Mouse (Mus musculus) midbrain, embryonic 15.5 days (tissue): ENCODE data around the gene Slc9a3. TPM values are rescaled to one million over a fixed set of nuclear protein-coding genes. Genes with fewer than 3 reads are reported as not detected.

ENCODE experiments used
- ATAC-seq: fragments of 200-750 bp; cut with Nextera tagmentation; replicated peaks from 2 replicates; pipeline ENCODE4 v1.8.0; 2017; ENCODE audit warnings: moderate TSS enrichment
- H3K27ac ChIP-seq: fragments of 300-500 bp; sonication (generic); 2 replicates; pipeline ENCODE4 v1.5.1; 2015; ENCODE audit warnings: mild to moderate bottlenecking, inconsistent platforms
- H3K27me3 ChIP-seq: fragments of 300-500 bp; sonication (generic); replicated peaks from 2 replicates; pipeline ENCODE4 v1.6.1; 2015; ENCODE audit warnings: inconsistent platforms
- H3K36me3 ChIP-seq: fragments of 300-500 bp; sonication (generic); replicated peaks from 2 replicates; pipeline ENCODE4 v1.6.1; 2015; ENCODE audit warnings: inconsistent platforms
- H3K4me1 ChIP-seq: fragments of 300-500 bp; sonication (generic); 2 replicates; pipeline ENCODE4 v1.6.1; 2015; ENCODE audit warnings: inconsistent platforms
- H3K4me2 ChIP-seq: fragments of 300-500 bp; sonication (generic); 2 replicates; pipeline ENCODE4 v1.6.1; 2015; ENCODE audit warnings: inconsistent platforms, mild to moderate bottlenecking, moderate library complexity
- H3K4me3 ChIP-seq: fragments of 300-500 bp; sonication (generic); 2 replicates; pipeline ENCODE4 v1.5.1; 2015; ENCODE audit warnings: mild to moderate bottlenecking, inconsistent platforms
- H3K9ac ChIP-seq: fragments of 300-500 bp; sonication (generic); 2 replicates; pipeline ENCODE4 v1.6.1; 2015; ENCODE audit warnings: mild to moderate bottlenecking, inconsistent platforms
- H3K9me3 ChIP-seq: fragments of 300-500 bp; sonication (generic); 2 replicates; pipeline ENCODE4 v1.6.1; 2016; ENCODE audit warnings: inconsistent platforms
- WGBS: fragments of 180-500 bp; shearing (Covaris S2); methylation state at CpG from one replicate; pipeline ENCODE4 v1.1.7; 2015; ENCODE audit warnings: mixed read lengths; 5-methylcytosine and 5-hydroxymethylcytosine counted together
- polyA plus RNA-seq: library from polyadenylated mRNA; unstranded; fragments of >200 nt; fragmentation: Nextera tagmentation; extraction: Ambion mirVana; gene quantifications from 2 replicates; pipeline ENCODE4 v1.2.1, GENCODE M21; 2015

Gene Slc9a3
- 0.26 TPM in 1 of 2 replicates, not detected in the other for polyA plus RNA-seq

- peaks cover 39% of the 10 kb centered on the region for H3K27me3 ChIP-seq
- ATAC-seq, result peak; percentile 80
- under 1% methylated on average over 35 of the region's 35 CpGs for WGBS
These were observed at the start of gene Slc9a3 for GRCm38 (mm10) chr13:74121141-74121602. Gene Slc9a3, plus strand, starts transcription at chr13:74121457.

GRCm38 (mm10) chr13:74071714-74072113, 49.5 kb upstream of the Slc9a3 start:
- Histone ChIP-seq H3K27ac (no peak overlapping the region), H3K4me3 (no peak overlapping the region), H3K4me1 (no peaks in the 10 kb centered on the region), H3K4me2 (no peak overlapping the region), H3K9ac (no peak overlapping the region), H3K9me3 (no peaks in the 10 kb centered on the region), H3K27me3 (no peaks in the 10 kb centered on the region), H3K36me3 (no peaks in the 10 kb centered on the region)
- WGBS, result 82% methylated on average over 3 of the region's 3 CpGs
- ATAC-seq, result no peak

More at GRCm38 (mm10) chr13:74121141-74121602, at the start of gene Slc9a3:
- Histone ChIP-seq H3K27ac (no peak within 1 kb of the TSS), H3K36me3 (no peaks in the 10 kb centered on the region), H3K4me3 (peak within 1 kb of the TSS; percentile 40), H3K9me3 (no peaks in the 10 kb centered on the region), H3K4me2 (peak within 1 kb of the TSS; percentile 67), H3K9ac (peak within 1 kb of the TSS; percentile 28), H3K4me1 (peaks cover 8% of the 10 kb centered on the region; the same call in 1 of the 2 replicates)

GRCm38 (mm10) chr13:74073369-74073768, 47.9 kb upstream of the Slc9a3 start:
- Histone ChIP-seq H3K27ac (no peak overlapping the region), H3K36me3 (no peaks in the 10 kb centered on the region), H3K4me2 (no peak overlapping the region), H3K9me3 (no peaks in the 10 kb centered on the region), H3K4me1 (no peaks in the 10 kb centered on the region), H3K27me3 (no peaks in the 10 kb centered on the region), H3K4me3 (no peak overlapping the region), H3K9ac (no peak overlapping the region)
- WGBS, result 89% methylated on average over 7 of the region's 7 CpGs
- no peak for ATAC-seq

GRCm38 (mm10) chr13:74090265-74090664, 31.0 kb upstream of the Slc9a3 start:
- Histone ChIP-seq H3K4me1 (no peaks in the 10 kb centered on the region), H3K4me2 (no peak overlapping the region), H3K9me3 (no peaks in the 10 kb centered on the region), H3K36me3 (no peaks in the 10 kb centered on the region), H3K4me3 (no peak overlapping the region), H3K27ac (no peak overlapping the region), H3K9ac (no peak overlapping the region), H3K27me3 (no peaks in the 10 kb centered on the region)
- 74% methylated on average over 3 of the region's 3 CpGs for WGBS
- no peak for ATAC-seq

GRCm38 (mm10) chr13:74095936-74096335, 25.3 kb upstream of the Slc9a3 start:
- no peak overlapping the region for H3K4me2 ChIP-seq
- H3K4me1 ChIP-seq, result no peaks in the 10 kb centered on the region
- no peak overlapping the region for H3K4me3 ChIP-seq
- H3K27me3 ChIP-seq, result no peaks in the 10 kb centered on the region
- H3K9ac ChIP-seq, result no peak overlapping the region
- no peak for ATAC-seq
- H3K9me3 ChIP-seq, result no peaks in the 10 kb centered on the region
- no peak overlapping the region for H3K27ac ChIP-seq
- H3K36me3 ChIP-seq, result no peaks in the 10 kb centered on the region
- WGBS, result 63% methylated on average over 2 of the region's 2 CpGs

- Histone ChIP-seq H3K27me3 (no peaks in the 10 kb centered on the region), H3K4me2 (no peak overlapping the region), H3K4me1 (no peaks in the 10 kb centered on the region), H3K36me3 (no peaks in the 10 kb centered on the region), H3K27ac (no peak overlapping the region), H3K9me3 (no peaks in the 10 kb centered on the region), H3K4me3 (no peak overlapping the region), H3K9ac (no peak overlapping the region)
- ATAC-seq, result peak; percentile 83; the same call in 1 of the 2 replicates
- 35% methylated on average over 2 of the region's 2 CpGs for WGBS
These were observed 24.4 kb upstream of the Slc9a3 start for GRCm38 (mm10) chr13:74096715-74097363.

- no peak overlapping the region for H3K27ac ChIP-seq
- 85% methylated on average over 6 of the region's 6 CpGs for WGBS
- H3K4me3 ChIP-seq, result no peak overlapping the region
- no peaks in the 10 kb centered on the region for H3K27me3 ChIP-seq
- no peak overlapping the region for H3K4me2 ChIP-seq
- no peak overlapping the region for H3K9ac ChIP-seq
- H3K4me1 ChIP-seq, result no peaks in the 10 kb centered on the region
- H3K36me3 ChIP-seq, result no peaks in the 10 kb centered on the region
- H3K9me3 ChIP-seq, result no peaks in the 10 kb centered on the region
- ATAC-seq, result no peak
These were observed 22.3 kb upstream of the Slc9a3 start for GRCm38 (mm10) chr13:74098913-74099312.

- Histone ChIP-seq H3K27me3 (no peaks in the 10 kb centered on the region), H3K36me3 (no peaks in the 10 kb centered on the region), H3K4me1 (no peaks in the 10 kb centered on the region), H3K4me3 (no peak overlapping the region), H3K4me2 (no peak overlapping the region), H3K27ac (no peak overlapping the region), H3K9me3 (no peaks in the 10 kb centered on the region), H3K9ac (no peak overlapping the region)
- 81% methylated on average over 8 of the region's 8 CpGs for WGBS
- ATAC-seq, result no peak
These were observed 19.0 kb upstream of the Slc9a3 start for GRCm38 (mm10) chr13:74102108-74102830.

GRCm38 (mm10) chr13:74102831-74103582, 18.2 kb upstream of the Slc9a3 start:
- WGBS, result 82% methylated on average over 4 of the region's 4 CpGs
- no peak for ATAC-seq
- Histone ChIP-seq H3K27me3 (no peaks in the 10 kb centered on the region), H3K4me1 (no peaks in the 10 kb centered on the region), H3K9me3 (no peaks in the 10 kb centered on the region), H3K27ac (no peak overlapping the region), H3K4me2 (no peak overlapping the region), H3K4me3 (no peak overlapping the region), H3K9ac (no peak overlapping the region), H3K36me3 (no peaks in the 10 kb centered on the region)

GRCm38 (mm10) chr13:74104417-74104816, 16.8 kb upstream of the Slc9a3 start:
- 88% methylated on average over 7 of the region's 7 CpGs for WGBS
- Histone ChIP-seq H3K4me2 (no peak overlapping the region), H3K4me3 (no peak overlapping the region), H3K4me1 (no peaks in the 10 kb centered on the region), H3K36me3 (no peaks in the 10 kb centered on the region), H3K9ac (no peak overlapping the region), H3K27ac (no peak overlapping the region), H3K27me3 (no peaks in the 10 kb centered on the region), H3K9me3 (no peaks in the 10 kb centered on the region)
- no peak for ATAC-seq

- Histone ChIP-seq H3K27me3 (no peaks in the 10 kb centered on the region), H3K4me1 (no peaks in the 10 kb centered on the region), H3K27ac (no peak overlapping the region), H3K4me2 (no peak overlapping the region), H3K36me3 (no peaks in the 10 kb centered on the region), H3K9me3 (no peaks in the 10 kb centered on the region), H3K4me3 (no peak overlapping the region), H3K9ac (no peak overlapping the region)
- no peak for ATAC-seq
- WGBS, result 81% methylated on average over 2 of the region's 2 CpGs
These were observed 13.8 kb upstream of the Slc9a3 start for GRCm38 (mm10) chr13:74107410-74107809.

GRCm38 (mm10) chr13:74112593-74112992, 8.7 kb upstream of the Slc9a3 start:
- Histone ChIP-seq H3K36me3 (no peaks in the 10 kb centered on the region), H3K4me3 (no peak overlapping the region), H3K9me3 (no peaks in the 10 kb centered on the region), H3K4me2 (no peak overlapping the region), H3K4me1 (no peaks in the 10 kb centered on the region), H3K27me3 (no peaks in the 10 kb centered on the region), H3K27ac (no peak overlapping the region), H3K9ac (no peak overlapping the region)
- ATAC-seq, result no peak
- 59% methylated on average over 4 of the region's 4 CpGs for WGBS
